Mouse (Mus musculus) spleen, postnatal 0 days (tissue): ENCODE results near the gene Rnf34. TPM values are rescaled to one million over a fixed set of nuclear protein-coding genes. Genes with fewer than 3 reads are reported as not detected.

Experiments used
- polyA plus RNA-seq: library from polyadenylated mRNA; unstranded; fragments of >200 nt; fragmentation: Nextera tagmentation; extraction: Ambion mirVana; gene quantifications from 2 replicates; pipeline ENCODE4 v1.2.1, GENCODE M21; 2015

Gene Rnf34
- 14.5 and 16.3 TPM in 2 replicates for polyA plus RNA-seq

GRCm38 (mm10) chr5:122849521-122850318 is at the start of gene Rnf34:
TSS of gene Rnf34 (plus strand) at chr5:122850048.

GRCm38 (mm10) chr5:122820777-122821523 is 28.9 kb upstream of the Rnf34 start, which contains the start of gene Anapc5:
TSS of gene Anapc5 (minus strand) at chr5:122821339.

Other genes with a start within 250 kb of the Rnf34 start
- 5.2 and 10.6 TPM in 2 replicates for gene Ift81, start 235.5 kb upstream of the Rnf34 start, polyA plus RNA-seq
- gene P2rx7, start 206.1 kb upstream of the Rnf34 start, polyA plus RNA-seq: 3.4 and 5.0 TPM in 2 replicates
- 16.2 and 24.2 TPM in 2 replicates for gene P2rx4, start 142.5 kb upstream of the Rnf34 start, polyA plus RNA-seq
- 28.3 and 28.6 TPM in 2 replicates for gene Camkk2, start 70.6 kb upstream of the Rnf34 start, polyA plus RNA-seq
- 233 and 241 TPM in 2 replicates for gene Anapc5, start 28.7 kb upstream of the Rnf34 start, polyA plus RNA-seq
- 20.1 and 22.7 TPM in 2 replicates for gene Kdm2b, start 139.8 kb downstream of the Rnf34 start, polyA plus RNA-seq
- gene Orai1, start 165.0 kb downstream of the Rnf34 start, polyA plus RNA-seq: 18.6 and 26.4 TPM in 2 replicates
- 1.8 and 1.9 TPM in 2 replicates for gene Morn3, start 197.0 kb downstream of the Rnf34 start, polyA plus RNA-seq
- 27.5 and 36.0 TPM in 2 replicates for gene Tmem120b, start 218.4 kb downstream of the Rnf34 start, polyA plus RNA-seq